Mouse (Mus musculus): ENCODE data around the gene Bcas3. TPM values are rescaled to one million over a fixed set of nuclear protein-coding genes. Genes with fewer than 3 reads are reported as not detected.
A peak's percentile ranks its signal among the peaks of the same experiment; 100 is the strongest.

Gene Bcas3
- polyA plus RNA-seq, 1 experiment from 2014 or later, result 28.0 TPM

DNA sequence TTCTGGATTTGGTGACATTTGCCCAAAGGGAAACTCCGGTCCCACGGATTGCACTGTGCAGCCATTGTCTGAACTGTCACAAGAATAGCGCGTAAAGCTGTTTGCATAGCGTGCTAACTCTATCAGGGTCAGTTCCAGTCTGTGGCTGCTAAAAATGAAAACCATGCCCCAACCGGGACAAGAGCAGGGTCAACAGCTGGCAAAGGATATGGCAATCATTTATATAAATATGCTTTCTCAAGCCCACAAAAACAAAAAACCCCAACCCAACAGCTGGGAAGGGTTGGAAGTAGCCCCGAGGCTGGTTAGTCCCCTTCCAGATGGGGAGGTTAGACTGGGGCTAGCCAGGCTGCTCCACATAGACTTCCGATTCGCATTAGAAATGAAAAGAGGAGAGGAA is 314.8 kb downstream of the Bcas3 start:
- Histone ChIP-seq H3K4me3 (ENCODE audit: low read depth, low read length) (peak overlapping the region; percentile 20), H3K27me3 (replicated peaks; ENCODE audit: control insufficient read depth, insufficient read depth, low read length) (no peaks in the 10 kb centered on the region; the same call in 1 of the 2 replicates), H3K4me1 (ENCODE audit: control insufficient read depth, insufficient read depth, low read length) (peaks cover 24% of the 10 kb centered on the region), H3K4me2 (ENCODE audit: low read depth, low read length) (peak overlapping the region; percentile 47), H3K9me3 (ENCODE audit: control insufficient read depth, low read length) (no peaks in the 10 kb centered on the region), H3K27ac (replicated peaks; ENCODE audit: low read depth, low read length) (0 out of 2 replicates have a peak overlapping the region, but pooled peaks have one; percentile 21), H3K9ac (ENCODE audit: low read depth, low read length) (peak overlapping the region; percentile 0; the same call in 1 of the 2 replicates), H3K36me3 (ENCODE audit: control insufficient read depth, insufficient read depth, low read length) (no peaks in the 10 kb centered on the region)
- ATAC-seq (ENCODE audit: low read depth), result peak; percentile 77
- WGBS, result 13% methylated on average over 9 of the region's 9 CpGs
- DNase-seq (ENCODE audit: low spot score), result peak; percentile 80

DNA sequence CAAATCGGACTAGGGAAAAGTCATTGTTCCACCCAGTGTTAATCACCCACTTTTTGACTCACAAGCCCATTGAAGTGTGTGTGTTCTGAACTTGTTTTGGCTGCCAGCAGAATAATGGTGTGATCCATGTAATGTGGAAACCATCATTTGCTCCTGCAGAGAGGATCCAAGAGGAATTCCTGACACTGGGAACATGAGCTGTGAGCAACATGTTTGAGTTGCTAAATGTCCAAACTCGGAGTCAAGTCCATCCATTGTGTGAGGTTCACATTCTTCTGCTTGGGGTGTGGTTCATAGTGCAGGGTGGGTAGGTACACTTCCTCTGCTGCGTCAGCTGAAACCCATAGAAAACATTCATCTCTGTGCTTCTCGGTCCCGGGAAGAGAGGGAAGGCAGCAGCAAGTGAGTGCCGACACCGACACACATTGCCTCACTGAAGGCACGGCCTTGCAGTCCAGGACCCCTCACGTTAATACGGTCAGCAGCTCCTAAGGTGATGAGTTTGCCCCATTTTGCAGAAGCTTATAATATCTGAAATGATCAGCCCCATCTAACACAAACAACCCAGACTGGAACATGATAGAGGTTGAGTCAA is 320.0 kb downstream of the Bcas3 start:
- H3K27ac ChIP-seq (replicated peaks; ENCODE audit: low read depth, low read length), result no peak overlapping the region
- H3K4me1 ChIP-seq (ENCODE audit: control insufficient read depth, insufficient read depth, low read length), result peaks cover 15% of the 10 kb centered on the region
- DNase-seq (ENCODE audit: low spot score) (no peak), ATAC-seq (ENCODE audit: low read depth) (no peak)
- H3K27me3 ChIP-seq (replicated peaks; ENCODE audit: control insufficient read depth, insufficient read depth, low read length), result no peaks in the 10 kb centered on the region; the same call in 1 of the 2 replicates
- no peaks in the 10 kb centered on the region for H3K9me3 ChIP-seq (ENCODE audit: control insufficient read depth, low read length)
- no peak overlapping the region for H3K9ac ChIP-seq (ENCODE audit: low read depth, low read length)
- 67% methylated on average over 10 of the region's 10 CpGs for WGBS
- no peak overlapping the region for H3K4me3 ChIP-seq (ENCODE audit: low read depth, low read length)
- no peaks in the 10 kb centered on the region for H3K36me3 ChIP-seq (ENCODE audit: control insufficient read depth, insufficient read depth, low read length)
- H3K4me2 ChIP-seq (ENCODE audit: low read depth, low read length), result no peak overlapping the region

DNA sequence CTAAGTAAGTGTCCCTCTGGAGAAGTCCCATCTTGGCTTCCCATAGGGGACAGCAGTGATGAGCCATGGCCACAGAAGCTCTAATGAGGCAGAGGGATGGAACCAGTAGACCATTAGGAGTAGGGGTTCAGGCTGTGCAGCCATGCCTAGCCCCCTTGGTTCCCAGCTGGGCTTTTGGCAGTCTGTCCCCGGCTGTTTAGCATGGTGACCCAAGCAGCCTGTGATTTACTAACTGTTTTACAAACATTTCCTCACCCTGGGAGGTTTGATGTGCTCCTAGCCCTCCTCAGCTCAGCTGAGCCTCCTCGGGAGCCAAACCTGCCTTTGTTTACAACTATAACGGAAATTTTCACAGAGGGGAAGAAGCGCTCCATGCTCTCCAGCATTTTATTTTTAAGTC is 322.3 kb downstream of the Bcas3 start:
- no peak for DNase-seq (ENCODE audit: low spot score)
- ATAC-seq (ENCODE audit: low read depth), result no peak
- H3K4me1 ChIP-seq (ENCODE audit: control insufficient read depth, insufficient read depth, low read length), result 0 out of 2 replicates have a peak, but pooled peaks cover 4% of the 10 kb centered on the region

DNA sequence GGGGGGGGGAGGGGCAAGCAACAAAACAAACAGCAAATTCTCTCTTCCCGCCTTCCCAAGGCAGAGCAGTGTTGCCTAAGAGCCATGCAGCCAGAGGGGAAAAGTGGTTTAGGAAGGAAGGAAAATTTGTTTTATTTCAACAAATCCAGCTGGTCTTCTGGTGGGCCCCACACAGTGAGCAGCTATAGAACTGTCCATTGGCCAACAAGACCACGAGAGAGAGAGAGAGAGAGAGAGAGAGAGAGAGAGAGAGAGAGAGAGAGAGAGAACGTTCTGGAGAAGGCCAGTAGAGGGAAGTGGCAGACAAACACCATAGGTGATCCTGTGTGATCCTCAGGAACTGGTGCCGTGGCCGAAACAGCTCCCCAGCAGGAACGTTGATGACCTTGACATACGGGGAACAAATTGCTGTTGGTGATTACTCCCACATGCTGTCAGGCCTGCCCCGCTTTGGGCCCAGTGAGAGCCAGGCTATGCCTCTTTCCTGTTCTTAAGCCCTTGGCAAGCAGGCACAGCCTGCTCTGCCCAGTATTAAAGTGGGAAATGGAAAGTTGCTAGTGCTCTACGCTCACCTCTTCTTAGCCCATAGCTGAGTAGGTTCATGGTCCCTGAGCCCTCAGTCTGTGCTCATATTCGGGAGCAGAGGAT is 323.5 kb downstream of the Bcas3 start:
- DNase-seq (ENCODE audit: low spot score), result no peak
- Histone ChIP-seq H3K27me3 (replicated peaks; ENCODE audit: control insufficient read depth, insufficient read depth, low read length) (no peaks in the 10 kb centered on the region), H3K9me3 (ENCODE audit: control insufficient read depth, low read length) (no peaks in the 10 kb centered on the region), H3K4me3 (ENCODE audit: low read depth, low read length) (no peak overlapping the region), H3K4me1 (ENCODE audit: control insufficient read depth, insufficient read depth, low read length) (0 out of 2 replicates have a peak, but pooled peaks cover 4% of the 10 kb centered on the region), H3K36me3 (ENCODE audit: control insufficient read depth, insufficient read depth, low read length) (no peaks in the 10 kb centered on the region), H3K4me2 (ENCODE audit: low read depth, low read length) (no peak overlapping the region), H3K9ac (ENCODE audit: low read depth, low read length) (no peak overlapping the region), H3K27ac (replicated peaks; ENCODE audit: low read depth, low read length) (no peak overlapping the region)
- ATAC-seq (ENCODE audit: low read depth), result no peak
- 48% methylated on average over 10 of the region's 10 CpGs for WGBS

More for the DNA sequence above, 322.3 kb downstream of the Bcas3 start:
- no peak overlapping the region for H3K27ac ChIP-seq (replicated peaks; ENCODE audit: low read depth, low read length)
- H3K27me3 ChIP-seq (replicated peaks; ENCODE audit: control insufficient read depth, insufficient read depth, low read length), result no peaks in the 10 kb centered on the region; the same call in 1 of the 2 replicates
- H3K9ac ChIP-seq (ENCODE audit: low read depth, low read length), result no peak overlapping the region
- H3K4me2 ChIP-seq (ENCODE audit: low read depth, low read length), result no peak overlapping the region
- no peak overlapping the region for H3K4me3 ChIP-seq (ENCODE audit: low read depth, low read length)
- H3K36me3 ChIP-seq (ENCODE audit: control insufficient read depth, insufficient read depth, low read length), result no peaks in the 10 kb centered on the region
- no peaks in the 10 kb centered on the region for H3K9me3 ChIP-seq (ENCODE audit: control insufficient read depth, low read length)
- WGBS, result 46% methylated on average over 4 of the region's 4 CpGs

DNA sequence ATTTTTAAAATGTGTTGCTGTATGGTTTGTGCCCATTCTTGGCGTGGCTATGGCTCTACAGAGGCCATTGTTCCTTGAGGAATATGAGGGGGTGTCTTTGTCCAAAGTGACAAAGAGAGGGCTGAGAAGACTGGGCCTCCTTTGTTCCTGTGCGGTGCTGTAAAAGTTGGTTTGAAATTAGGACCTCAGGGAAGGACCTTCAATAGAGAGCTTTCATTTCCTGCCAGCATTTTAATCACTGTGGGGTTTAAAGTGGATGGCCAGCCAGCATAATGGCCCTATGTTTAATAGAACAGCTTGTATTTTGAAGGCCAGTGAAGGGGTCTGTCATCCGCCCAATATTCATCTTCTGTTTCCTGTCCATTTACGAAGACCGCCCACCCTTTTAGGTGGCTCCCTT is 325.7 kb downstream of the Bcas3 start:
- Histone ChIP-seq H3K9me3 (ENCODE audit: control insufficient read depth, low read length) (no peaks in the 10 kb centered on the region), H3K9ac (ENCODE audit: low read depth, low read length) (no peak overlapping the region), H3K4me1 (ENCODE audit: control insufficient read depth, insufficient read depth, low read length) (0 out of 2 replicates have a peak, but pooled peaks cover 4% of the 10 kb centered on the region), H3K36me3 (ENCODE audit: control insufficient read depth, insufficient read depth, low read length) (no peaks in the 10 kb centered on the region), H3K4me2 (ENCODE audit: low read depth, low read length) (no peak overlapping the region), H3K27ac (replicated peaks; ENCODE audit: low read depth, low read length) (no peak overlapping the region), H3K27me3 (replicated peaks; ENCODE audit: control insufficient read depth, insufficient read depth, low read length) (no peaks in the 10 kb centered on the region), H3K4me3 (ENCODE audit: low read depth, low read length) (no peak overlapping the region)
- ATAC-seq (ENCODE audit: low read depth), result no peak
- 58% methylated on average over 5 of the region's 5 CpGs for WGBS
- DNase-seq (ENCODE audit: low spot score), result no peak

DNA sequence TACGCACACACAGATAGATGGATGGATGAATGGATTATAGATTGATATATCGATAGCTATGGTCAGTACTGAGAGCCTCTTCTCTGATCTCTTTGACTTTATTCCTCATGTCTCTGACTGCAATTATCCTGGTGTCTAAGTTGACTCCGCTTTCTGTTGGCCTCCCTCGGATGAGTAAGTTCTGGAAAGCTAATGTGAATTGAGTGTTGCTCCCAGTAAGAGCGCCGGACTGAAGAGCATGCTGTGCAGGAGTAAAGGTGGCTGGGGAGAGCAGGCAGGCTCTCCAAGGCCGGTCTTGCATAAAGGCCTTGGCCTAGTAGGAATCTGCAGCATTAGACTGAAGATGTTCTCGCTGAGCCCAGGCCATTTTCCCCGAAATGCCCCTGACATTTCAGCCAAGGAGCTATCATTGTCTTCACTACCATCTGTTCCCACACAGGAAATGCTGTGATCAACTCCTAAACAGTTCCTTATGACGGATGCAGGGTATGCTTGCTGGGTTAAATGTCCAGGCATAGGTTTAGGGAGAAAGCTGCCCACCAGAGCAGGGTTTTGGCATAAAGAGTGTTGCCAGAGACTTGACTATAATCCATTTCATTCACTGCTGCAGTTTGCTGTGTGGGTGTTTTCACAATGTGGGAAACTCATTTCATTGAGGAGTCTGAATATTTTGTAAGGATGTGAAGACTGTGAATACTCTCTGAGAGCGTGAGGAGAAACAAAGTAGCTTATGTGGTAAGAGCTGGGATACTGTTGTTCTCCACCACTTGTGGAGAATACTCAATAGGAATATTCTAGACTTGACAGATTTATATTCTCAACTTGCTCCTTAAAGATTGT is 328.8 kb downstream of the Bcas3 start:
- no peak overlapping the region for H3K27ac ChIP-seq (replicated peaks; ENCODE audit: low read depth, low read length)
- no peaks in the 10 kb centered on the region for H3K9me3 ChIP-seq (ENCODE audit: control insufficient read depth, low read length)
- no peaks in the 10 kb centered on the region for H3K36me3 ChIP-seq (ENCODE audit: control insufficient read depth, insufficient read depth, low read length)
- no peak overlapping the region for H3K4me2 ChIP-seq (ENCODE audit: low read depth, low read length)
- no peak overlapping the region for H3K9ac ChIP-seq (ENCODE audit: low read depth, low read length)
- ATAC-seq (ENCODE audit: low read depth) (no peak), DNase-seq (ENCODE audit: low spot score) (no peak)
- H3K4me3 ChIP-seq (ENCODE audit: low read depth, low read length), result no peak overlapping the region
- 79% methylated on average over 11 of the region's 11 CpGs for WGBS
- no peaks in the 10 kb centered on the region for H3K4me1 ChIP-seq (ENCODE audit: control insufficient read depth, insufficient read depth, low read length)
- no peaks in the 10 kb centered on the region for H3K27me3 ChIP-seq (replicated peaks; ENCODE audit: control insufficient read depth, insufficient read depth, low read length)

DNA sequence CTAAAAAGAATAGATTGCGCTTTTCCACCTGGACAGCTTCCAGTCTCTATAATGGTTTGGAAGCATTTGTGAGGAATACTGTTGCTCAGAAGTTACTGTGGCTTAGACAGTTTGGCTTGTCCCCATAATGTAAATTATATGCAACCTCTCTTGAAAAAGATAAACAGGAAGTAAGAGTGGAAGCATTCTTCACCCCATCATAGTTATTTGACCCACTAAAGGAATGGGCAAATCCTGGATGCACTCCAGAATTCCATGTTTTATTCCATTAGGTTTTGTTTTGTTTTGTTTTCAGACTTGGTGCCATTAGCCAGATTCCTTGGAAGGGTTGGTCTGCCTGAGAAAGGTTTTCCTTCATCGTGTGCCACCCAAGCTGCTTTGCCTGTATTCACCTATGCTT is 332.0 kb downstream of the Bcas3 start:
- Histone ChIP-seq H3K4me1 (ENCODE audit: control insufficient read depth, insufficient read depth, low read length) (0 out of 2 replicates have a peak, but pooled peaks cover 5% of the 10 kb centered on the region), H3K9me3 (ENCODE audit: control insufficient read depth, low read length) (no peaks in the 10 kb centered on the region), H3K4me2 (ENCODE audit: low read depth, low read length) (no peak overlapping the region), H3K36me3 (ENCODE audit: control insufficient read depth, insufficient read depth, low read length) (no peaks in the 10 kb centered on the region), H3K9ac (ENCODE audit: low read depth, low read length) (no peak overlapping the region), H3K27ac (replicated peaks; ENCODE audit: low read depth, low read length) (no peak overlapping the region), H3K4me3 (ENCODE audit: low read depth, low read length) (no peak overlapping the region), H3K27me3 (replicated peaks; ENCODE audit: control insufficient read depth, insufficient read depth, low read length) (no peaks in the 10 kb centered on the region)
- 71% methylated on average over 2 of the region's 2 CpGs for WGBS
- DNase-seq (ENCODE audit: low spot score), result no peak
- ATAC-seq (ENCODE audit: low read depth), result no peak

DNA sequence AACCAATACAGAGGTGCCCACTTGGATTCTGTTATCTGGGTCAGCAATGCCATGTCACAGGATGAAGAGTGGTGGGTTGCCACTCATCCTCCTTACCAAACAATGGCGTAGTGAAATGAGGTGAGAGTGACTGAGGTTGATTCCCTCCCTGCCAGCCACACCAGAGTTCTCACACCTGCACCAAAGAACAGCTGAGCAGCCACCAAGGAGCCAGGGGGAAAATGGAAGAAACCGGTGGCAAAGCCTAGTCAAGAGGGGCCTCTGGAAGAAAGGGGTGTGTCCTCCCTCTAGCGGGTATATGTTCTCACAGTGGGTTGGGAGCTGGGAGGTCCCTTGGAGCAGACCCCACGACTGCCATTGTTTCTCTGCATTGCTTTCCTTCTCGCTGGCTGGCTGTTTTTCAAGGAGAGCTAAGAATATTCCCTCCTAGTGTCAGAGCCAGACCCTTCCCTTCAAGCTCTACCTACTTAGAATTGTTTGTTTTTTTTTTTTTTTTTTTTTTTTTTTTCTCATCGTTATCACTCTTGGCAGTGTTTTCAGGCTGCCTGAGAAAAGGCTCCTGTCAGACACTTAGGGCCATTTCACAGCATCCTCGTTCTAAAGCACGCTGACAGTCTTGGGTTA is 335.0 kb downstream of the Bcas3 start:
- 51% methylated on average over 8 of the region's 8 CpGs for WGBS
- no peak overlapping the region for H3K27ac ChIP-seq (replicated peaks; ENCODE audit: low read depth, low read length)
- no peaks in the 10 kb centered on the region for H3K27me3 ChIP-seq (replicated peaks; ENCODE audit: control insufficient read depth, insufficient read depth, low read length)
- H3K9me3 ChIP-seq (ENCODE audit: control insufficient read depth, low read length), result no peaks in the 10 kb centered on the region
- DNase-seq (ENCODE audit: low spot score) (no peak), ATAC-seq (ENCODE audit: low read depth) (no peak)
- H3K4me1 ChIP-seq (ENCODE audit: control insufficient read depth, insufficient read depth, low read length), result peaks cover 5% of the 10 kb centered on the region; the same call in 1 of the 2 replicates
- H3K4me3 ChIP-seq (ENCODE audit: low read depth, low read length), result no peak overlapping the region
- H3K36me3 ChIP-seq (ENCODE audit: control insufficient read depth, insufficient read depth, low read length), result no peaks in the 10 kb centered on the region
- no peak overlapping the region for H3K9ac ChIP-seq (ENCODE audit: low read depth, low read length)
- no peak overlapping the region for H3K4me2 ChIP-seq (ENCODE audit: low read depth, low read length)
